Mouse (Mus musculus): ENCODE measurements around the gene Chfr. TPM values are rescaled to one million over a fixed set of nuclear protein-coding genes. Genes with fewer than 3 reads are reported as not detected.

Gene Chfr
- polyA plus RNA-seq, 1 experiment, result 20.4 TPM

- Histone ChIP-seq H3K36me3 (ENCODE audit: control insufficient read depth, insufficient read depth) (peaks cover 4% of the 10 kb centered on the region), H3K27me3 (ENCODE audit: control insufficient read depth, insufficient read depth, insufficient read length) (no peaks in the 10 kb centered on the region), H3ac (ENCODE audit: control insufficient read depth, insufficient read length) (no peak overlapping the region), H3K4me3 (no peak overlapping the region), H3K4me2 (ENCODE audit: low read depth) (no peak overlapping the region), H3K79me2 (ENCODE audit: control insufficient read depth, insufficient read depth) (peaks cover 13% of the 10 kb centered on the region)
- peak; percentile 5 for TF ChIP-seq POLR2A (IDR thresholded peaks at IDR 0.05; ENCODE audit: insufficient read length, low read depth)
- TF ChIP-seq POLR2AphosphoS2 (IDR thresholded peaks at IDR 0.05; ENCODE audit: insufficient read length, low read depth), result peak; percentile 44
- TF ChIP-seq USF1 (IDR thresholded peaks at IDR 0.05; ENCODE audit: low read depth), result no peak
These were observed 33.8 kb upstream of the Chfr start for GRCm38 (mm10) chr5:110101716-110102347.

DNA sequence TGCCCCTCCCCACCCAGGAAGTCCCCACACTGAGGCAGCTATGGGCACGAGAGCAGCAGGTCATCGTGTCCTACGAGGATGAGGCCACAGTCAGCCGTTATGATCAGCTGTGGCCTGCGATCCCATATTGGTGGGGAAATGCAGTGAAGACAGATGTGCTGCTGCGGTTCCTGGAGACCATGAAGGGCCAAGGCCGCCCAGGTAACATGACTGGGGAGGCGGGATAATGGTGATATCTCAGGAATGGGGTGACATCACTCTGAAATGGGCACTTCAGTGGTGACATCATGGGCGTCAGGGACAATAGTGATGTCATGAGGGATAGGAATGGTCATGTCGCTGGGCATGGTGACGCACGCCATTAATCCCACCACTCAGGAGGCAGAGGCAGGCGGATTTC is 33.2 kb upstream of the Chfr start:
- no peak overlapping the region for H3K4me3 ChIP-seq
- no peaks in the 10 kb centered on the region for H3K27me3 ChIP-seq (ENCODE audit: control insufficient read depth, insufficient read depth, insufficient read length)
- no peak overlapping the region for H3ac ChIP-seq (ENCODE audit: control insufficient read depth, insufficient read length)
- H3K4me2 ChIP-seq (ENCODE audit: low read depth), result no peak overlapping the region
- TF ChIP-seq E2F4 (IDR thresholded peaks at IDR 0.05; ENCODE audit: insufficient read depth) (no peak), MAX (IDR thresholded peaks at IDR 0.05; ENCODE audit: low read depth) (no peak), REST (IDR thresholded peaks at IDR 0.05; ENCODE audit: insufficient read depth, insufficient read length) (no peak), TCF12 (IDR thresholded peaks at IDR 0.05; ENCODE audit: insufficient read depth, poor library complexity, severe bottlenecking) (no peak), POLR2AphosphoS2 (IDR thresholded peaks at IDR 0.05; ENCODE audit: insufficient read length, low read depth) (no peak), POLR2A (IDR thresholded peaks at IDR 0.05; ENCODE audit: insufficient read length, low read depth) (no peak), CEBPB (IDR thresholded peaks at IDR 0.05; ENCODE audit: insufficient read depth, poor library complexity, severe bottlenecking) (no peak), TCF3 (IDR thresholded peaks at IDR 0.05; ENCODE audit: insufficient read length, low read depth) (no peak), MYOD1 (IDR thresholded peaks at IDR 0.05; ENCODE audit: control insufficient read depth in 1 of 3, insufficient read length in 2 of 3, low read depth in 2 of 3) (no peak), SRF (IDR thresholded peaks at IDR 0.05; ENCODE audit: control insufficient read depth, insufficient read length, low read depth) (no peak), MYOG (IDR thresholded peaks at IDR 0.05; ENCODE audit: control insufficient read depth in 1 of 3, insufficient read depth in 1 of 3, insufficient read length in 2 of 3, low read depth in 2 of 3) (no peak)
- H3K36me3 ChIP-seq (ENCODE audit: control insufficient read depth, insufficient read depth), result peaks cover 4% of the 10 kb centered on the region
- H3K79me2 ChIP-seq (ENCODE audit: control insufficient read depth, insufficient read depth), result peaks cover 17% of the 10 kb centered on the region

- H3K4me3 ChIP-seq, result no peak overlapping the region
- H3K4me2 ChIP-seq (ENCODE audit: low read depth), result no peak overlapping the region
- H3K36me3 ChIP-seq (ENCODE audit: control insufficient read depth, insufficient read depth), result peaks cover 4% of the 10 kb centered on the region
- no peaks in the 10 kb centered on the region for H3K27me3 ChIP-seq (ENCODE audit: control insufficient read depth, insufficient read depth, insufficient read length)
- no peak overlapping the region for H3ac ChIP-seq (ENCODE audit: control insufficient read depth, insufficient read length)
- no peak for TF ChIP-seq MAX (IDR thresholded peaks at IDR 0.05; ENCODE audit: low read depth)
- TF ChIP-seq POLR2A (IDR thresholded peaks at IDR 0.05; ENCODE audit: insufficient read length, low read depth), result peak; percentile 11
- peak; percentile 70 for TF ChIP-seq POLR2AphosphoS2 (IDR thresholded peaks at IDR 0.05; ENCODE audit: insufficient read length, low read depth)
- peaks cover 17% of the 10 kb centered on the region for H3K79me2 ChIP-seq (ENCODE audit: control insufficient read depth, insufficient read depth)
These were observed 32.6 kb upstream of the Chfr start for GRCm38 (mm10) chr5:110102853-110103625.

- H3K4me3 ChIP-seq, result no peak overlapping the region
- TF ChIP-seq USF1 (IDR thresholded peaks at IDR 0.05; ENCODE audit: low read depth) (no peak), MAX (IDR thresholded peaks at IDR 0.05; ENCODE audit: low read depth) (no peak), MYOD1 (IDR thresholded peaks at IDR 0.05; ENCODE audit: control insufficient read depth in 1 of 3, insufficient read length in 2 of 3, low read depth in 2 of 3) (no peak), CEBPB (IDR thresholded peaks at IDR 0.05; ENCODE audit: insufficient read depth, poor library complexity, severe bottlenecking) (no peak), SRF (IDR thresholded peaks at IDR 0.05; ENCODE audit: control insufficient read depth, insufficient read length, low read depth) (no peak), TCF3 (IDR thresholded peaks at IDR 0.05; ENCODE audit: insufficient read length, low read depth) (no peak)
- peaks cover 17% of the 10 kb centered on the region for H3K79me2 ChIP-seq (ENCODE audit: control insufficient read depth, insufficient read depth)
- H3K27me3 ChIP-seq (ENCODE audit: control insufficient read depth, insufficient read depth, insufficient read length), result no peaks in the 10 kb centered on the region
- no peak overlapping the region for H3ac ChIP-seq (ENCODE audit: control insufficient read depth, insufficient read length)
- no peak overlapping the region for H3K4me2 ChIP-seq (ENCODE audit: low read depth)
- H3K36me3 ChIP-seq (ENCODE audit: control insufficient read depth, insufficient read depth), result peaks cover 4% of the 10 kb centered on the region
These were observed 31.6 kb upstream of the Chfr start for GRCm38 (mm10) chr5:110103901-110104615.

DNA sequence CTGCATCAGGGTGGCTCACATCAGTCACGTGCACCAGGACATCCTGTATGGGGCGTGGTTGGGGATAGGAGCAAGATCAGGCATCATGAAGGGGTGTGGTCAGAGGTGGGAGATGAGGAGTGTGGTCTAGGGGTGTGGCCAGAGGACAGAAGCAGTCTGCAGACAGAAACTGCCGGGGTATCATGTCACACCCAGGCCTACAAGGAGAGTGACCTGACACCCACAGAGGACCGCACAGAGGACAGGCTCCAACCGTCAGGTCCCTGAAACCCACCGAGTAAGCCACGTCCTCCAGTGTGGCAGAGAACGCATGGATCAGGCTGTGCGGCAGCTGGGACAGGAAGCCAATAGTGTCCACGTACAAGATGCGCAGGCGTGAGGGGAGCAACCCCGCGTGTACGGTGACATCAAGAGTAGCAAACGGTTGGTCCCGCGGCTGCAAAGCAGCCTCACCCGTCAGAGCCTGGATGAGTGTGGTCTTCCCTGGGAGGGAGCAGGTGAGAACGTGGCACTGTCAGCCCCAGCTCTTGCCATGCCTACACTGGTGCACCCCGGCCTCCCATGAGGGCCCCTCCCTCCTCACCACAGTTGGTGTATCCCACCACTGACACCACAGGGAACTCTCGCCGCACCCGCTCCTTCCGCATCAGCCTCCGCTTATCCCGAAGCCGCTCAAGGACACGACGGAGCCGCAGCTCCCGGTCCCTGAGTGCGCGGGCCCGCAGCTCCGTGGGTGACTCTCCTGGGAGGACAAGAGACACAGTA is 30.8 kb upstream of the Chfr start:
- Histone ChIP-seq H3ac (ENCODE audit: control insufficient read depth, insufficient read length) (no peak overlapping the region), H3K36me3 (ENCODE audit: control insufficient read depth, insufficient read depth) (peaks cover 4% of the 10 kb centered on the region), H3K4me2 (ENCODE audit: low read depth) (no peak overlapping the region), H3K79me2 (ENCODE audit: control insufficient read depth, insufficient read depth) (peaks cover 17% of the 10 kb centered on the region), H3K4me3 (no peak overlapping the region), H3K27me3 (ENCODE audit: control insufficient read depth, insufficient read depth, insufficient read length) (no peaks in the 10 kb centered on the region)
- TF ChIP-seq REST (IDR thresholded peaks at IDR 0.05; ENCODE audit: insufficient read depth, insufficient read length) (no peak), MYOG (IDR thresholded peaks at IDR 0.05; ENCODE audit: control insufficient read depth in 1 of 3, insufficient read depth in 1 of 3, insufficient read length in 2 of 3, low read depth in 2 of 3) (no peak), USF1 (IDR thresholded peaks at IDR 0.05; ENCODE audit: low read depth) (no peak), SRF (IDR thresholded peaks at IDR 0.05; ENCODE audit: control insufficient read depth, insufficient read length, low read depth) (no peak), POLR2AphosphoS2 (IDR thresholded peaks at IDR 0.05; ENCODE audit: insufficient read length, low read depth) (no peak), MYOD1 (IDR thresholded peaks at IDR 0.05; ENCODE audit: control insufficient read depth in 1 of 3, insufficient read length in 2 of 3, low read depth in 2 of 3) (no peak), TCF12 (IDR thresholded peaks at IDR 0.05; ENCODE audit: insufficient read depth, poor library complexity, severe bottlenecking) (no peak), CEBPB (IDR thresholded peaks at IDR 0.05; ENCODE audit: insufficient read depth, poor library complexity, severe bottlenecking) (no peak), POLR2A (IDR thresholded peaks at IDR 0.05; ENCODE audit: insufficient read length, low read depth) (no peak), MAX (IDR thresholded peaks at IDR 0.05; ENCODE audit: low read depth) (no peak), E2F4 (IDR thresholded peaks at IDR 0.05; ENCODE audit: insufficient read depth) (no peak), TCF3 (IDR thresholded peaks at IDR 0.05; ENCODE audit: insufficient read length, low read depth) (no peak)

All from myocyte (in vitro differentiated cells).